Mouse (Mus musculus) forebrain, embryonic 13.5 days (tissue): Measurements from ENCODE around the gene Gm10722. TPM values are rescaled to one million over a fixed set of nuclear protein-coding genes. Genes with fewer than 3 reads are reported as not detected.
"Not testable (repeated sequence)": the region's sequence is repeated elsewhere in the genome, so short reads cannot be mapped to it uniquely, and the experiment has no call there.

Experiments used
- ATAC-seq: fragments of 200-750 bp; cut with Nextera tagmentation; 2 replicates; pipeline ENCODE4 v1.8.0; 2017
- H3K27ac ChIP-seq: fragments of 300-500 bp; sonication (generic); 2 replicates; pipeline ENCODE4 v1.5.1; 2015; ENCODE audit warnings: inconsistent platforms, mild to moderate bottlenecking, moderate library complexity
- H3K27me3 ChIP-seq: fragments of 300-500 bp; sonication (generic); 2 replicates; pipeline ENCODE4 v1.6.1; 2015; ENCODE audit warnings: mild to moderate bottlenecking, inconsistent platforms
- H3K36me3 ChIP-seq: fragments of 300-500 bp; sonication (generic); 2 replicates; pipeline ENCODE4 v1.6.1; 2015; ENCODE audit warnings: mild to moderate bottlenecking, inconsistent platforms; ENCODE audit not compliant: poor library complexity, severe bottlenecking
- H3K4me1 ChIP-seq: fragments of 300-500 bp; sonication (generic); 2 replicates; pipeline ENCODE4 v1.6.1; 2015; ENCODE audit warnings: inconsistent platforms
- H3K4me2 ChIP-seq: fragments of 300-500 bp; sonication (generic); 2 replicates; pipeline ENCODE4 v1.6.1; 2015; ENCODE audit warnings: inconsistent platforms, mild to moderate bottlenecking, moderate library complexity
- H3K4me3 ChIP-seq: fragments of 300-500 bp; sonication (generic); 2 replicates; pipeline ENCODE4 v1.5.1; 2015; ENCODE audit warnings: mild to moderate bottlenecking, inconsistent platforms
- H3K9ac ChIP-seq: fragments of 300-500 bp; sonication (generic); 2 replicates; pipeline ENCODE4 v1.6.1; 2015; ENCODE audit warnings: mild to moderate bottlenecking, inconsistent platforms
- H3K9me3 ChIP-seq: fragments of 300-500 bp; sonication (generic); replicated peaks from 2 replicates; pipeline ENCODE4 v1.6.1; 2016; ENCODE audit warnings: inconsistent platforms
- whole genome bisulfite sequencing: fragments of 180-500 bp; shearing (Covaris S2); methylation state at CpG from one replicate; pipeline ENCODE4 v1.1.7; 2015; 5-methylcytosine and 5-hydroxymethylcytosine counted together
- polyA plus RNA-seq: library from polyadenylated mRNA; unstranded; fragments of >200 nt; fragmentation: Nextera tagmentation; extraction: Ambion mirVana; gene quantifications from 2 replicates; pipeline ENCODE4 v1.2.1, GENCODE M21; 2015

Gm10722 gene
- not detected in 2 replicates for polyA plus RNA-seq

GRCm38 (mm10) chr9:3000445-3000972 is at the start of gene Gm10722:
Gene Gm10722 (plus strand): TSS chr9:3000922.
- H3K27me3 ChIP-seq, H3K4me3 ChIP-seq, H3K36me3 ChIP-seq, H3K4me1 ChIP-seq, H3K9ac ChIP-seq, H3K27ac ChIP-seq, ATAC-seq, H3K9me3 ChIP-seq, H3K4me2 ChIP-seq: not testable (repeated sequence)
- 74% methylated on average over 12 of the region's 12 CpGs for whole genome bisulfite sequencing

GRCm38 (mm10) chr9:3001006-3001405 is 284 bp downstream of the Gm10722 start:
- H3K9me3 ChIP-seq, H3K4me1 ChIP-seq, H3K27ac ChIP-seq, ATAC-seq, H3K36me3 ChIP-seq, H3K4me2 ChIP-seq, H3K9ac ChIP-seq, H3K27me3 ChIP-seq, H3K4me3 ChIP-seq: not testable (repeated sequence)
- 66% methylated on average over 8 of the region's 8 CpGs for WGBS

GRCm38 (mm10) chr9:3001948-3002659 is 1.4 kb downstream of the Gm10722 start:
- not testable (repeated sequence) for H3K27me3 ChIP-seq, H3K36me3 ChIP-seq, H3K4me2 ChIP-seq, H3K9ac ChIP-seq, H3K27ac ChIP-seq, H3K4me1 ChIP-seq, H3K4me3 ChIP-seq, H3K9me3 ChIP-seq
- ATAC-seq: peak; percentile 86
- 71% methylated on average over 9 of the region's 11 CpGs for WGBS

- H3K9ac ChIP-seq: not testable (repeated sequence)
These were observed 2.2 kb downstream of the Gm10722 start, which contains the start of gene Gm11168 for GRCm38 (mm10) chr9:3002794-3003396. Gene Gm11168 (plus strand): TSS chr9:3003346.

GRCm38 (mm10) chr9:3006179-3006578 is 5.5 kb downstream of the Gm10722 start:
- not testable (repeated sequence) for ATAC-seq, H3K27ac ChIP-seq, H3K27me3 ChIP-seq, H3K4me3 ChIP-seq, H3K4me2 ChIP-seq, H3K4me1 ChIP-seq, H3K9ac ChIP-seq, H3K36me3 ChIP-seq
- H3K9me3 ChIP-seq: peaks cover 11% of the 10 kb centered on the region
- WGBS: 76% methylated on average over 1 of the region's 5 CpGs

More at GRCm38 (mm10) chr9:3002794-3003396, 2.2 kb downstream of the Gm10722 start, which contains the start of gene Gm11168:
- not testable (repeated sequence) for H3K36me3 ChIP-seq, H3K4me1 ChIP-seq, H3K4me3 ChIP-seq, H3K27me3 ChIP-seq, ATAC-seq, H3K27ac ChIP-seq, H3K4me2 ChIP-seq
- WGBS: 76% methylated on average over 6 of the region's 14 CpGs
- H3K9me3 ChIP-seq: peaks cover 11% of the 10 kb centered on the region

- not testable (repeated sequence) for H3K4me3 ChIP-seq, H3K27me3 ChIP-seq, H3K4me1 ChIP-seq, H3K4me2 ChIP-seq, H3K27ac ChIP-seq, H3K9ac ChIP-seq, H3K36me3 ChIP-seq
- 75% methylated on average over 8 of the region's 8 CpGs for WGBS
- peak; percentile 71 for ATAC-seq
- H3K9me3 ChIP-seq: peaks cover 11% of the 10 kb centered on the region
These were observed 5.9 kb downstream of the Gm10722 start for GRCm38 (mm10) chr9:3006636-3007035.

- H3K27me3 ChIP-seq, H3K9me3 ChIP-seq, H3K9ac ChIP-seq, H3K36me3 ChIP-seq, H3K4me1 ChIP-seq, H3K4me2 ChIP-seq, H3K27ac ChIP-seq, H3K4me3 ChIP-seq: not testable (repeated sequence)
- WGBS: 78% methylated on average over 8 of the region's 9 CpGs
- 0 out of 2 replicates have a peak, but pooled peaks have one; percentile 14 for ATAC-seq
These were observed 6.5 kb downstream of the Gm10722 start for GRCm38 (mm10) chr9:3007272-3007671.

GRCm38 (mm10) chr9:3009331-3009730 is 8.6 kb downstream of the Gm10722 start:
- not testable (repeated sequence) for H3K9me3 ChIP-seq, H3K9ac ChIP-seq, H3K36me3 ChIP-seq, H3K27me3 ChIP-seq, H3K4me3 ChIP-seq, H3K27ac ChIP-seq, H3K4me1 ChIP-seq, H3K4me2 ChIP-seq
- no CpG with 5 or more reads among the region's 5 CpGs for WGBS
- peak; percentile 35; the same call in 1 of the 2 replicates for ATAC-seq

- ATAC-seq, H3K4me2 ChIP-seq, H3K4me1 ChIP-seq, H3K4me3 ChIP-seq, H3K27me3 ChIP-seq, H3K9me3 ChIP-seq, H3K9ac ChIP-seq, H3K27ac ChIP-seq, H3K36me3 ChIP-seq: not testable (repeated sequence)
- 89% methylated on average over 3 of the region's 7 CpGs for WGBS
These were observed 11.4 kb downstream of the Gm10722 start for GRCm38 (mm10) chr9:3012054-3012621.

GRCm38 (mm10) chr9:3012733-3013279 is 12.1 kb downstream of the Gm10722 start, which contains the start of gene Gm10721:
Gene Gm10721 (plus strand): TSS chr9:3013140.
- not testable (repeated sequence) for H3K4me1 ChIP-seq, H3K36me3 ChIP-seq, H3K9ac ChIP-seq, H3K4me3 ChIP-seq, H3K4me2 ChIP-seq, H3K27me3 ChIP-seq, H3K9me3 ChIP-seq, H3K27ac ChIP-seq
- ATAC-seq: peak; percentile 45; the same call in 1 of the 2 replicates
- WGBS: no CpG with 5 or more reads among the region's 11 CpGs

GRCm38 (mm10) chr9:3015354-3015753 is 14.6 kb downstream of the Gm10722 start, which contains the start of gene Gm10720:
Gene Gm10720 (plus strand): TSS chr9:3015654.
- H3K4me2 ChIP-seq, H3K9ac ChIP-seq, H3K36me3 ChIP-seq, H3K27ac ChIP-seq, H3K4me1 ChIP-seq, H3K9me3 ChIP-seq, H3K27me3 ChIP-seq, ATAC-seq, H3K4me3 ChIP-seq: not testable (repeated sequence)
- 65% methylated on average over 5 of the region's 9 CpGs for whole genome bisulfite sequencing

- not testable (repeated sequence) for H3K4me1 ChIP-seq, H3K27ac ChIP-seq, H3K9me3 ChIP-seq, H3K36me3 ChIP-seq, H3K4me2 ChIP-seq, H3K4me3 ChIP-seq, H3K9ac ChIP-seq, H3K27me3 ChIP-seq, ATAC-seq
- 83% methylated on average over 6 of the region's 6 CpGs for WGBS
These were observed 15.2 kb downstream of the Gm10722 start for GRCm38 (mm10) chr9:3015896-3016295.
